Mouse (Mus musculus): Measurements from ENCODE around the gene Traf7. TPM values are rescaled to one million over a fixed set of nuclear protein-coding genes. Genes with fewer than 3 reads are reported as not detected.

The Traf7 gene
- polyA plus RNA-seq, 1 experiment from 2014 or later, result 96.1 TPM

DNA sequence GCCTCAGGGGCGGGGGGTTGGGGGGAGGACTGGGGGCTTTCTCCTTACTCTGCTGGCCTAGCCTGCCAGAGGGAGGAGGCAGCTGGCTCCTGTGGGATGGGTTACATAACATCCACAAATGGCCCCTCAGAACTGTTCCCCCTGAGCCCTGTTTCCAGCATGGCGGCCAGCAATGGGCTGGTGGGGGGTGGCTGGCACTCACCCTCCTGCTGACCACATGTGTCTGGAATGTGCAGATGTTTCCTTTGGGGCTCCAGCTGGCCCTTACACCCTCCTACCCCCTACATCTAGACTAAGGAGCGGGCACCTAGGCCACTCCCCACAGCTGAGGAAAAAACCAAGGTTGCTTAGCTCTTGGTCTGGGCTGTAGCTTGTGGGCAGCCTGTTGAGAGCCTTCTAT is 31.4 kb upstream of the Traf7 start:
- 70% methylated on average over 3 of the region's 3 CpGs for WGBS

DNA sequence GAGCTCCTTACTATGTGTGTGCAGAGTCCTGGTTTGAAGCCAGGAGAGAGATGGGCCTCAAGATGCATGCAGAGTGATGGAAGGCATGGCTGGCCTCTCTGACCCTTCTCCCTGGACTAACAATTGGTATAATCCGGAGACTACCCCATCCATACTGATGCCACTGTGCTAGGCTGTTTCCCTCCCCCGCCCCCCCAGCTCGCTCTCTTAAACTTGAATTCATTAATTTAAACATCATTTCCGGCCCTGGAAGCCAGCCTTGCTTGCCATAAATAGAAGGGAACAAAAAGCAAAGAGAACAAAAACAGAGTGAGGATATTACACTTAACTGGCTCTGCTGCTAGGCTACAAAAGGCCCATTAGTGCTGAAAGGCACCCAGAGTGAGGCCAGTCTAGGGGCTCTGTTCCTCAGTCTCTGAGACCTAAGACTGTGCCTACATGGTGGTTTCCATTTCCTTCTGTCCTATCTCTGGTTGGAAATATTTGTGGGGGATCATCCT is 30.9 kb upstream of the Traf7 start:
- Histone ChIP-seq H3K4me2 (peak overlapping the region; percentile 5; the same call in 1 of the 2 replicates), H3K4me1 (peaks cover 24% of the 10 kb centered on the region), H3K9ac (no peak overlapping the region), H3K9me3 (replicated peaks) (no peaks in the 10 kb centered on the region), H3K36me3 (no peaks in the 10 kb centered on the region), H3K4me3 (replicated peaks) (no peak overlapping the region), H3K27me3 (no peaks in the 10 kb centered on the region), H3K27ac (peak overlapping the region; percentile 88)
- ATAC-seq (replicated peaks; ENCODE audit: low FRiP score), result no peak
- WGBS, result 42% methylated on average over 4 of the region's 4 CpGs

More for the DNA sequence above, 31.4 kb upstream of the Traf7 start:
- Histone ChIP-seq H3K4me2 (peak overlapping the region; percentile 5; the same call in 1 of the 2 replicates), H3K9ac (no peak overlapping the region), H3K27me3 (no peaks in the 10 kb centered on the region), H3K4me1 (peaks cover 24% of the 10 kb centered on the region), H3K36me3 (no peaks in the 10 kb centered on the region), H3K27ac (peak overlapping the region; percentile 88), H3K4me3 (replicated peaks) (no peak overlapping the region), H3K9me3 (replicated peaks) (no peaks in the 10 kb centered on the region)
- 0 out of 2 replicates have a peak, but pooled peaks have one; percentile 52 for ATAC-seq (replicated peaks; ENCODE audit: low FRiP score)

DNA sequence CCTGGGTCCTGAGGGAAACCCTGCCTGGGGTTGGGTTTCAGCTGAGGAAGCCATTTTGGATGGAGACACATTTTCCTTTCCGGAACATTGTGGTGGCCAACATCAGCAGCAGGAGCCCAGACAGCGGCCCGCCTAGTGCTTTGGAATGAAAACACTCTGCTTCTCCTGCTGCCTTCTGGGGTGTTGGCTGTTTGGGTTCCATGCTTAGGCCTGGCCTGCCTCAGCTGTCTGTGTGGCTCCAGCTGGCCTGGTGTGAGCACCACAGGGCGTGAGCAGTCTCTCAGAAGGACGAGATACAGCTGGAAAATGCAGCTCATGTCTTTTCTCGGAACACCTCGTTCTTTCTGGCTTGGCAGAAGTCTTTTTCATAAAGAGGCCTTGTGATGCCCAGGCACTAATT is 29.4 kb upstream of the Traf7 start:
- peak overlapping the region; percentile 29; the same call in 1 of the 2 replicates for H3K27ac ChIP-seq
- H3K4me2 ChIP-seq, result no peak overlapping the region
- no peaks in the 10 kb centered on the region for H3K9me3 ChIP-seq (replicated peaks)
- ATAC-seq (replicated peaks; ENCODE audit: low FRiP score), result no peak
- H3K27me3 ChIP-seq, result no peaks in the 10 kb centered on the region
- no peaks in the 10 kb centered on the region for H3K36me3 ChIP-seq
- H3K9ac ChIP-seq, result no peak overlapping the region
- WGBS, result 77% methylated on average over 7 of the region's 7 CpGs
- peaks cover 28% of the 10 kb centered on the region for H3K4me1 ChIP-seq
- H3K4me3 ChIP-seq (replicated peaks), result no peak overlapping the region

DNA sequence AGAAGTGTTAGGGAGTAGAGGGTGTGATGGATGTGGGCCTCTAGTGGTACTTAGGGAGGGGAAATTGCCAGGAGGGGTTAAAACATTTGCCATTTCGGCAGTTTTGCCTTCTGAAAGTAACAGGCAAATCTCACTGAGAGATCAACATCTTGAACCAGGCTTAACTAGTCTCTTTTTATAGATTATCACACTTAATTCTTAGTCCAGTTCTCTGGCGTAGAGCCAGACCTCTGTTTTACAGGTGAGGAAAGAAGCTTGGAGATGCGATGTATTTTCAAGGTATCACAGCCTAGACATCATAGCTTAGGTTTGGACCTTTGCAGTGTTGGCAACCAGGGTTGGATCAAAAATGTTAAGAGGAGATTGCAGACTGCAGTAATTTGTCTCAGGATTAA is 23.3 kb upstream of the Traf7 start:
- Histone ChIP-seq H3K27ac (peak overlapping the region; percentile 97), H3K9ac (peak overlapping the region; percentile 95), H3K4me1 (peaks cover 34% of the 10 kb centered on the region), H3K4me3 (replicated peaks) (peak overlapping the region; percentile 91), H3K36me3 (no peaks in the 10 kb centered on the region), H3K27me3 (no peaks in the 10 kb centered on the region), H3K4me2 (peak overlapping the region; percentile 88), H3K9me3 (replicated peaks) (no peaks in the 10 kb centered on the region)
- WGBS, result 51% methylated on average over 3 of the region's 3 CpGs
- ATAC-seq (replicated peaks; ENCODE audit: low FRiP score), result no peak

DNA sequence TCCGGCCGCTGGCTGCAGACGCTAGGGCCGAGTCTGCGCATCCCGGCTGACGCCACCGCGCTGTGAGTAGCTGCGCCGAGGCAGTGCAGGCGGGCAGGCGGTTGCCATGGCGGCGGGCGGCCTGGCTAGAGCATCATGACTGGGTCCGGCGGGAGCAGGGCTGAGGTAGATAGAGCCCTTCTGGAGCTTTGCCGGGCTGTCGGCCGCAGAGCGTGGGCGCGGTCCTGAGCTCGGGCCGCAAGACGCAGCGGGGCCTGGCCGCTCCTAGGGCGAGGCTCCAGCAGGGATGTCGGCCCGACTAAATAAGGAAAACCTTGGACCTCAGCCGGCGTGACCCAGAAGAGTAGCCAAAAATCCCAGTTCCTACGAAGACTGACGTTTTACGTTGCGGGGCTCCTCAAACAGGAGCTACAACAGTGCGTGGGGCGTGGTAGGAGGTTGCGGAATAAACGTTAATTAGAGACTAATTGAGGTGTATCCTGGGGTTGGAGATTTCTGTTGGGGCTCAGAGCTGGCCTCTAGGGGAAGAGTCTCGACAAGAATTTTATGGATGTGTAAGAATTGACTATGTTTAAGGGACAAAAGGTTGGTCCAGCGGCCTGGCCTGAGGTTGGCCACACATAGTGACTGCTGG is 22.8 kb upstream of the Traf7 start:
- Histone ChIP-seq H3K4me3 (replicated peaks) (peak overlapping the region; percentile 91), H3K9me3 (replicated peaks) (no peaks in the 10 kb centered on the region), H3K27ac (peak overlapping the region; percentile 97), H3K4me1 (peaks cover 34% of the 10 kb centered on the region), H3K36me3 (no peaks in the 10 kb centered on the region), H3K4me2 (peak overlapping the region; percentile 88), H3K27me3 (no peaks in the 10 kb centered on the region), H3K9ac (peak overlapping the region; percentile 95)
- ATAC-seq (replicated peaks; ENCODE audit: low FRiP score), result peak; percentile 80
- under 1% methylated on average over 44 of the region's 44 CpGs for WGBS

DNA sequence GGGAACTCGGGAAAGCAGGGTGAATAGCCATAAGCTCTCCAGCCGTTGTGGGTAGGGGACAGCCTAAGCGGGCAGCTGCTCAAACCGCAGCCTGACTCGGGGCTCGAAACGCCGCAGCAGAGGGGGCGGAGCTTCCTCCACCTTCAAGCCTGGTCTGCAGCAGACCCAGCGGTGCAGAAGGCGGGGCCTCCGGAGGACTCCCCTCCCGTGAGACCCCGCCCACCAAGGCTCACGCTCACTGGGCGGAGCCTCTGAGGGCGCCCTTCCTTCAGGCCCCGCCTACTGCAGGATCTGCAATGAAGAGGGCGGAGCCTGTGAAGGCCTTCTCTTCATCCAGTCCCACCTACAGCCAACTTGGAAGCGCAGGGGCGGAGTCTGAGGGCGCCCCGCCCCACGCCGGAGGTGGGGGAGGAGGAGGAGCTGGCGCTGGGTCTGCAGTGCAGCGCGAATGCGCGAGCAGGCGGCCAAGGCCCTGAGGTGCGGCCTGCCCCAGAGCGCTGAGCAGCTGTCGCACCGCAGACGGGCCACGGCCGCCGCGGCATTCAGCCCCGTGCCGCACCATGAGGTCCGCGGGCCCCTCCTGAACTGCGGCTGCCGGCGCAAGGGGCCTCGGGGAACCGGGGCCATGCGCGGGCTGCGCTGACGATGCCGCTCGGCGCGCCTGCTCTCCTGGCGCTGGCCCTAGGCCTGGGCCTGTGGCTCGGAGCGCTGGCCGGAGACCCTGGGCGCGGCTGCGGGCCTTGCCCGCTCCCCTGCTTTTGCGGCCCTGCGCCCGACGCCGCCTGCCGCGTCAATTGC is 22.1 kb upstream of the Traf7 start, which contains the start of gene Pkd1:
Pkd1 (plus strand) TSS at position 217 of the 798 bp plus-strand sequence.
- Histone ChIP-seq H3K27me3 (peaks cover 3% of the 10 kb centered on the region; the same call in 1 of the 2 replicates), H3K4me2 (peak within 1 kb of the TSS; percentile 88), H3K9ac (peak within 1 kb of the TSS; percentile 95), H3K9me3 (replicated peaks) (no peaks in the 10 kb centered on the region), H3K36me3 (no peaks in the 10 kb centered on the region), H3K4me1 (peaks cover 35% of the 10 kb centered on the region), H3K27ac (peak within 1 kb of the TSS; percentile 97), H3K4me3 (replicated peaks) (peak within 1 kb of the TSS; percentile 91)
- ATAC-seq (replicated peaks; ENCODE audit: low FRiP score), result peak; percentile 96
- WGBS, result under 1% methylated on average over 69 of the region's 72 CpGs

DNA sequence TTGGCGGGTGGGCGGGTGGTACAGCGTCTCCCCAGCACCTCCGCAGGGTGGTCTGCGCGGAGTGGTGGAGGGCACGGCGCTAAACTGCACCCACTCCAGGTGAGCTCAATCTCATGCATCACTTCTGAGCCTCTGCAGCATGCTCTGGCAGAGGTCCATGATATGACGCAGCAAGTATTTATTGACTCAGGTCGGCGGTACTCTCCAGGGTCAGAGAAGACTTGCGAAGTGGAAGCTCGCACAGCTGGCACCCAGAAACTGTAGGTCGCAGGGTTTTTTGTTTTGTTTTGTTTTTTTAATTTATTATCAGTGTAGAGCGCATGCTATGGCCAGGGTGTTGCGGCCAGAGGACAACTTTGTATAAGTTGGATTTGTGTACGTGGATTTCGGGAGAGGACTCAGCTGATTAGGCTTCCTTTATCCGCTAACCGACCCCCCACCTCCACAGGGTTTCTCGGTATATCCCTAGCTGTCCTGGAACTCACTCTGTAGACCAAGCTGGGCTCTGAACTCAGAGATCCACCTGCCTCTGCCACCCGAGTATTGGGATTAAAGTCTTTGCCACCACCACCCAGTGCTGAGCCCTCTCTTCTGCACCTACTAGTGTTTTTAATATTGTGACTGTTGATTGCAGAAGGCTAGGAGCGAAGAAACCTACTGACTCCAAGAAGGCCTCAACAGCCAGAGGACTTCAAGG is 21.3 kb upstream of the Traf7 start:
- 4% methylated on average over 23 of the region's 23 CpGs for WGBS

DNA sequence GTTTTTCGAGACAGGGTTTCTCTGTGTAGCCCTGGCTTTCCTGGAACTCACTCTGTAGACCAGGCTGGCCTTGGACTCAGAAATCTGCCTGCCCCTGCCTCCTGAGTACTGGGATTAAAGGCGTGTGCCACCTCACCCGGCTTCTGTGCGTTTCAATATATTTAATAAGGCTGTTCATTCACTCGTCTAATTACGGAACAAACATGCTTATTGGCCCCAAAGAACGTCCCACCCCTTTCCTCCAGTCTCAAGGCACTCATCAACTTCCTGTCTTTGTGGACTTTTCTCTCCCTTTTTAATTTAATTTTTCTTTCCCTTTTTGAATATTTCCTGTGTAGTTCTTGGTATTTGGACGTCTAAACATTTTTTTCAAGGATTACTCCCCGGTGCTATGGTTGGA is 20.7 kb upstream of the Traf7 start:
- Histone ChIP-seq H3K9me3 (replicated peaks) (no peaks in the 10 kb centered on the region), H3K4me1 (peaks cover 39% of the 10 kb centered on the region), H3K4me2 (peak overlapping the region; percentile 88), H3K27ac (peak overlapping the region; percentile 85; the same call in 1 of the 2 replicates), H3K4me3 (replicated peaks) (peak overlapping the region; percentile 91), H3K27me3 (peaks cover 4% of the 10 kb centered on the region; the same call in 1 of the 2 replicates), H3K9ac (peak overlapping the region; percentile 47; the same call in 1 of the 2 replicates), H3K36me3 (no peaks in the 10 kb centered on the region)
- 30% methylated on average over 9 of the region's 9 CpGs for WGBS
- no peak for ATAC-seq (replicated peaks; ENCODE audit: low FRiP score)

More for the DNA sequence above, 21.3 kb upstream of the Traf7 start:
- H3K27ac ChIP-seq, result peak overlapping the region; percentile 85
- peaks cover 39% of the 10 kb centered on the region for H3K4me1 ChIP-seq
- H3K4me3 ChIP-seq (replicated peaks), result peak overlapping the region; percentile 91
- H3K36me3 ChIP-seq, result no peaks in the 10 kb centered on the region
- H3K4me2 ChIP-seq, result peak overlapping the region; percentile 88
- peaks cover 4% of the 10 kb centered on the region; the same call in 1 of the 2 replicates for H3K27me3 ChIP-seq
- H3K9ac ChIP-seq, result peak overlapping the region; percentile 47
- H3K9me3 ChIP-seq (replicated peaks), result no peaks in the 10 kb centered on the region
- ATAC-seq (replicated peaks; ENCODE audit: low FRiP score), result peak; percentile 30

DNA sequence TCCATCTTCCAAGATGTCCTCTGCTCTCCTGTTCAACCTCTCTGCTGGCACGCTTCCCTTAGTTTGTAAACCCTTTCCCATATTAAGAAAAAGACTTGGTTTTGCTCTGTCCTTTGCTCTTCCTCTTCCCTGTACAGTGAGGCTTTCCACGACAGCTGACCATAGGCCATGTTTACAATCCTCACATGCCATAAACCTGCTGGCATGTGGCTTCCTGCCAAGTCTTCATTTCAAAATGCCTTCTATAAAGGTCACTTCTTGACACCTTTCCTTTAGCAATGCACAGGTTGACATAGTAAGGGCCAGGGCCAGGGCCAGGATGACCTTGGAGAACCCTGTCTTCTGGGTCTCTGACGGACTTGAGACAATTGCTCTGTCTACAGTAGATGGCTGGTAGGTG is 18.5 kb upstream of the Traf7 start:
- 76% methylated on average over 3 of the region's 3 CpGs for WGBS
- no peak for ATAC-seq (replicated peaks; ENCODE audit: low FRiP score)
- Histone ChIP-seq H3K9me3 (replicated peaks) (no peaks in the 10 kb centered on the region), H3K4me1 (peaks cover 27% of the 10 kb centered on the region), H3K4me3 (replicated peaks) (no peak overlapping the region), H3K27me3 (peaks cover 4% of the 10 kb centered on the region; the same call in 1 of the 2 replicates), H3K36me3 (no peaks in the 10 kb centered on the region), H3K9ac (no peak overlapping the region), H3K27ac (no peak overlapping the region), H3K4me2 (no peak overlapping the region)

DNA sequence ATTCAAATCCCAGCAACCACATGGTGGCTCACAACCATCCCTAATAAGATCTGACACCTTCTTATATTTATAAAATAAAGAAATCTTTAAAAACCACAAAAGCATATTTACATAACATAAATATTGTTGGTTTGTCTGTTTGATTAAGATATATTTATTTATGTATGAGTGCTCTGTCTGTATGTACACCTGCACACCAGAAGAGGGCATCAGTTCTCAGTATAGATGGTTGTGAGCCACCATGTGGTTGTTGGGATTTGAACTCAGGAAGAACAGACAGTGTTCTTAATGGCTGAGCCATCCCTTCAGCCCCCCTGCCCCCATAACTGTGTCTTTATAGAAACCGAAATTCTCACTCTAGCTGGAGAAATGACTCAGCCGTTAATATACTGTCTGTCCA is 17.5 kb upstream of the Traf7 start:
- Histone ChIP-seq H3K4me3 (replicated peaks) (no peak overlapping the region), H3K27ac (no peak overlapping the region), H3K27me3 (peaks cover 4% of the 10 kb centered on the region; the same call in 1 of the 2 replicates), H3K4me1 (peaks cover 18% of the 10 kb centered on the region), H3K9me3 (replicated peaks) (no peaks in the 10 kb centered on the region), H3K36me3 (no peaks in the 10 kb centered on the region), H3K9ac (no peak overlapping the region), H3K4me2 (no peak overlapping the region)
- ATAC-seq (replicated peaks; ENCODE audit: low FRiP score), result no peak
- 81% methylated on average over 2 of the region's 2 CpGs for WGBS

DNA sequence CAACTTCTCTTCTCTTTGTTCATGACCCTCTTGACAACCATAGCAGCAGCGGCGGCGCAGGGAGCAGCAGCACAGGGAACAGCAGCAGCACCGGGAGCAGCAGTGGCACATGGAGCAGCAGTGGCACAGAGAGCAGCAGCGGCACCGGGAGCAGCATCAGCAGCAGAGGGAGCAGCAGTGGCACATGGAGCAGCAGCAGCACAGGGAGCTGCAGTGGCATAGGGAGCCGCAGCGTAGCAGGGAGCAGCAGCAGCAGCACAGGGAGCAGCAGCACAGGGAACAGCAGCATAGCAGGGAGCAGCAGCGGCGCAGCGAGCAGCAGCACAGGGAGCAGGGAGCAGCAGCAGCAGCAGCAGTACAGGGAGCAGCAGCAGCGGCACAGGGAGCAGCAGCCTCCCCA is 16.9 kb upstream of the Traf7 start:
- no peak overlapping the region; the same call in 1 of the 2 replicates for H3K4me3 ChIP-seq (replicated peaks)
- no peak overlapping the region for H3K9ac ChIP-seq
- peak overlapping the region; percentile 47 for H3K4me2 ChIP-seq
- no peak overlapping the region for H3K27ac ChIP-seq
- no peak for ATAC-seq (replicated peaks; ENCODE audit: low FRiP score)
- 17% methylated on average over 12 of the region's 12 CpGs for WGBS
- peaks cover 4% of the 10 kb centered on the region; the same call in 1 of the 2 replicates for H3K27me3 ChIP-seq
- no peaks in the 10 kb centered on the region for H3K9me3 ChIP-seq (replicated peaks)
- no peaks in the 10 kb centered on the region for H3K36me3 ChIP-seq
- peaks cover 18% of the 10 kb centered on the region for H3K4me1 ChIP-seq

All from kidney, embryonic 15.5 days (tissue).